Mouse (Mus musculus): ENCODE measurements around the gene Iqschfp.

DNA sequence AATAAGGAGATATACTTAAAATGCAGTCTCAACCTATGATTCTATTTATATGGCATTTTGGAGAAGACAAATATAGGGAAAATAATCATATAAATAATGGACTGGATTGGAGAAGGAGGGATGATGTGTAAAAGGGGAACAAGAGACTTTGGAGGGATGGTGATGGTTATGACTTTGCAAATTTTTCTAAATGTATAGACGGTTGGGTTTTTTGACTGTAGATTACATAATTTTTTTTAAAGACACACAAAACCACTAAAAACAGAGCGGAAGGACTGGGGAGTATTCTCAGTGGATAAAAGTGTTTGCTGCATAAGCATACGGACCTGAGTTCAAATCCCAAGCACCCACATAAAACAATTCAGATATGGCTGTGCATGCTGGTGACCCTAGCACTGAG is 329.4 kb downstream of the Iqschfp start:
- TF ChIP-seq CTCF (IDR thresholded peaks at IDR 0.05; ENCODE audit: insufficient read depth, low read depth, low read length) = no peak
- TF ChIP-seq POLR2A (IDR thresholded peaks at IDR 0.05; ENCODE audit: insufficient read depth, low read depth, low read length) = no peak
